8 mouse cellular contexts compared by ENCODE assay signal in genomic region chr8:70528182-70528797, GRCm38 (mm10). TPM values are rescaled to one million over a fixed set of nuclear protein-coding genes. Genes with fewer than 3 reads are reported as not detected.
DNase-seq lines count a peak whose midpoint lies in the region; ATAC-seq and TF ChIP-seq lines count a peak whose summit lies in the region.

No protein-coding gene starts in this region.

- intact Hi-C loops in gastrocnemius, postnatal 14 days (cut with DNase I; ENCODE audit: low total_unique reads): no loop called here

- H3K9ac ChIP-seq in kidney, embryonic 16.5 days (replicated peaks; ENCODE audit: low read length): peak overlapping the region; percentile 98
- peak overlapping the region; percentile 92 for H3K9ac ChIP-seq in intestine, embryonic 14.5 days (ENCODE audit: low read length)
- peak overlapping the region; percentile 71 for H3K9ac ChIP-seq in midbrain, postnatal 0 days (replicated peaks; ENCODE audit: low read length, poor library complexity, severe bottlenecking)

- peaks cover 33% of the 10 kb centered on the region for H3K36me3 ChIP-seq in kidney, embryonic 16.5 days (ENCODE audit: insufficient read depth, low read length)
- peaks cover 36% of the 10 kb centered on the region for H3K36me3 ChIP-seq in intestine, embryonic 14.5 days (ENCODE audit: control insufficient read depth, insufficient read depth, low read length)
- peaks cover 26% of the 10 kb centered on the region for H3K36me3 ChIP-seq in midbrain, postnatal 0 days (ENCODE audit: insufficient read depth, low read length)

- WGBS in kidney, embryonic 16.5 days: 28% methylated on average over 13 of the region's 13 CpGs
- WGBS in intestine, embryonic 14.5 days: 22% methylated on average over 13 of the region's 13 CpGs
- 35% methylated on average over 13 of the region's 13 CpGs for WGBS in midbrain, postnatal 0 days

- H3K4me1 ChIP-seq in kidney, embryonic 16.5 days (ENCODE audit: insufficient read depth, low read length): peaks cover 25% of the 10 kb centered on the region
- H3K4me1 ChIP-seq in brown adipose tissue, adult 24 weeks (ENCODE audit: control insufficient read depth, insufficient read depth, insufficient read length, low read length): peaks cover 9% of the 10 kb centered on the region
- peaks cover 13% of the 10 kb centered on the region for H3K4me1 ChIP-seq in intestine, embryonic 14.5 days (replicated peaks; ENCODE audit: control insufficient read depth, insufficient read depth, low read length)
- H3K4me1 ChIP-seq in midbrain, postnatal 0 days (ENCODE audit: insufficient read depth, low read length): peaks cover 6% of the 10 kb centered on the region; the same call in 1 of the 2 replicates

- H3K27me3 ChIP-seq in kidney, embryonic 16.5 days (ENCODE audit: insufficient read depth, low read length): no peaks in the 10 kb centered on the region
- no peaks in the 10 kb centered on the region for H3K27me3 ChIP-seq in intestine, embryonic 14.5 days (replicated peaks; ENCODE audit: control insufficient read depth, insufficient read depth, low read length)
- H3K27me3 ChIP-seq in midbrain, postnatal 0 days (ENCODE audit: insufficient read depth, low read length): no peaks in the 10 kb centered on the region

- H3K27ac ChIP-seq in kidney, embryonic 16.5 days (ENCODE audit: low read length): peak overlapping the region; percentile 87
- H3K27ac ChIP-seq in brown adipose tissue, adult 24 weeks (replicated peaks; ENCODE audit: low read depth, low read length): peak overlapping the region; percentile 52
- peak overlapping the region; percentile 90 for H3K27ac ChIP-seq in intestine, embryonic 14.5 days (ENCODE audit: low read depth)
- H3K27ac ChIP-seq in midbrain, postnatal 0 days (ENCODE audit: low read depth, low read length): peak overlapping the region; percentile 75

- TF ChIP-seq CTCF in midbrain, postnatal 0 days (IDR thresholded peaks at IDR 0.05): no peak

- peak overlapping the region; percentile 84 for H3K4me3 ChIP-seq in kidney, embryonic 16.5 days (ENCODE audit: low read length)
- peak overlapping the region; percentile 85 for H3K4me3 ChIP-seq in brown adipose tissue, adult 24 weeks (ENCODE audit: insufficient read depth, low read depth, low read length)
- peak overlapping the region; percentile 56 for H3K4me3 ChIP-seq in intestine, embryonic 14.5 days (ENCODE audit: low read depth, low read length)
- H3K4me3 ChIP-seq in midbrain, postnatal 0 days (ENCODE audit: low read depth, low read length): peak overlapping the region; percentile 70

- ATAC-seq in kidney, embryonic 16.5 days (ENCODE audit: low FRiP score, low TSS enrichment): no peak
- no peak for ATAC-seq in intestine, embryonic 14.5 days (replicated peaks; ENCODE audit: low FRiP score, low TSS enrichment, low read depth)
- no peak for ATAC-seq in midbrain, postnatal 0 days (ENCODE audit: low FRiP score)

- H3K4me2 ChIP-seq in kidney, embryonic 16.5 days (replicated peaks; ENCODE audit: low read depth, low read length): peak overlapping the region; percentile 80
- H3K4me2 ChIP-seq in intestine, embryonic 14.5 days (ENCODE audit: low read length): peak overlapping the region; percentile 70
- H3K4me2 ChIP-seq in midbrain, postnatal 0 days (ENCODE audit: low read depth, low read length, poor library complexity, severe bottlenecking): peak overlapping the region; percentile 82

- no peaks in the 10 kb centered on the region for H3K9me3 ChIP-seq in kidney, embryonic 16.5 days (ENCODE audit: low read length)
- H3K9me3 ChIP-seq in intestine, embryonic 14.5 days (ENCODE audit: control insufficient read depth, low read length): no peaks in the 10 kb centered on the region
- H3K9me3 ChIP-seq in midbrain, postnatal 0 days (ENCODE audit: low read length): no peaks in the 10 kb centered on the region

- no peak for DNase-seq in kidney, postnatal 14 days
- DNase-seq in intestine, embryonic 14.5 days (ENCODE audit: low spot score): peak; percentile 57
- DNase-seq in midbrain, postnatal 0 days (ENCODE audit: low spot score): no peak
- DNase-seq in right cerebral cortex, adult 2 months (ENCODE audit: low spot score in 2 of 2): no peak
- no peak for DNase-seq in spleen, adult 12 weeks (ENCODE audit: low spot score)
- DNase-seq in gastrocnemius, postnatal 14 days: no peak

RNA-seq across cellular contexts. Expression of gene Kxd1, which starts 0.5 kb away (rescaled TPM):
- polyA plus RNA-seq in kidney, embryonic 16.5 days (2015; fragmentation: Nextera tagmentation; extraction: Ambion mirVana): 65.4 and 69.9 TPM in 2 replicates
- polyA plus RNA-seq in brown adipose tissue, adult 24 weeks (2012; ENCODE audit: insufficient read depth, insufficient read length, missing spikeins): 106 and 116 TPM in 2 replicates
- 71.1 and 77.6 TPM in 2 replicates for polyA plus RNA-seq in intestine, embryonic 14.5 days (2014; fragmentation: Nextera tagmentation; extraction: Ambion mirVana)
- total RNA-seq in midbrain, postnatal 0 days (2014; rRNA removed): 36.3 and 38.2 TPM in 2 replicates
- 53.1 and 55.8 TPM in 2 replicates for polyA plus RNA-seq in midbrain, postnatal 0 days (2015; fragmentation: Nextera tagmentation; extraction: Ambion mirVana)
- 10 to 100 TPM; 64.9 to 73.0 TPM for total RNA-seq in gastrocnemius, postnatal 14 days (2021)

RNA-seq across cellular contexts. Expression of gene Fkbp8, which starts 0.8 kb away (rescaled TPM):
- 353 and 359 TPM in 2 replicates for polyA plus RNA-seq in kidney, embryonic 16.5 days (2015; fragmentation: Nextera tagmentation; extraction: Ambion mirVana)
- 90.9 and 113 TPM in 2 replicates for polyA plus RNA-seq in brown adipose tissue, adult 24 weeks (2012; ENCODE audit: insufficient read depth, insufficient read length, missing spikeins)
- polyA plus RNA-seq in intestine, embryonic 14.5 days (2014; fragmentation: Nextera tagmentation; extraction: Ambion mirVana): 271 and 278 TPM in 2 replicates
- 490 and 533 TPM in 2 replicates for total RNA-seq in midbrain, postnatal 0 days (2014; rRNA removed)
- polyA plus RNA-seq in midbrain, postnatal 0 days (2015; fragmentation: Nextera tagmentation; extraction: Ambion mirVana): 351 and 386 TPM in 2 replicates
- total RNA-seq in gastrocnemius, postnatal 14 days (2021): 100 to 1,000 TPM; 116 to 117 TPM

RNA-seq across cellular contexts. Expression of gene Ell, which starts 11.0 kb away (rescaled TPM):
- polyA plus RNA-seq in kidney, embryonic 16.5 days (2015; fragmentation: Nextera tagmentation; extraction: Ambion mirVana): 24.1 and 25.1 TPM in 2 replicates
- 7.3 and 9.1 TPM in 2 replicates for polyA plus RNA-seq in brown adipose tissue, adult 24 weeks (2012; ENCODE audit: insufficient read depth, insufficient read length, missing spikeins)
- polyA plus RNA-seq in intestine, embryonic 14.5 days (2014; fragmentation: Nextera tagmentation; extraction: Ambion mirVana): 16.6 and 18.5 TPM in 2 replicates
- 10.2 and 14.1 TPM in 2 replicates for total RNA-seq in midbrain, postnatal 0 days (2014; rRNA removed)
- polyA plus RNA-seq in midbrain, postnatal 0 days (2015; fragmentation: Nextera tagmentation; extraction: Ambion mirVana): 12.6 and 13.2 TPM in 2 replicates
- 10 to 100 TPM in 1 of 2 experiments, 1 to 10 TPM in 1; 9.0 to 10.3 TPM for total RNA-seq in gastrocnemius, postnatal 14 days (2021)

RNA-seq across cellular contexts. Expression of gene Uba52, which starts 17.7 kb away (rescaled TPM):
- polyA plus RNA-seq in kidney, embryonic 16.5 days (2015; fragmentation: Nextera tagmentation; extraction: Ambion mirVana): 869 and 882 TPM in 2 replicates
- 977 and 1,552 TPM in 2 replicates for polyA plus RNA-seq in brown adipose tissue, adult 24 weeks (2012; ENCODE audit: insufficient read depth, insufficient read length, missing spikeins)
- polyA plus RNA-seq in intestine, embryonic 14.5 days (2014; fragmentation: Nextera tagmentation; extraction: Ambion mirVana): 1,195 and 1,247 TPM in 2 replicates
- total RNA-seq in midbrain, postnatal 0 days (2014; rRNA removed): 357 and 402 TPM in 2 replicates
- polyA plus RNA-seq in midbrain, postnatal 0 days (2015; fragmentation: Nextera tagmentation; extraction: Ambion mirVana): 721 and 736 TPM in 2 replicates
- total RNA-seq in gastrocnemius, postnatal 14 days (2021): 1,000 to 10,000 TPM; 1,030 to 1,066 TPM

RNA-seq across cellular contexts. Expression of gene Rex1bd, which starts 21.7 kb away (rescaled TPM):
- 133 and 135 TPM in 2 replicates for polyA plus RNA-seq in kidney, embryonic 16.5 days (2015; fragmentation: Nextera tagmentation; extraction: Ambion mirVana)
- 191 and 207 TPM in 2 replicates for polyA plus RNA-seq in brown adipose tissue, adult 24 weeks (2012; ENCODE audit: insufficient read depth, insufficient read length, missing spikeins)
- 130 and 136 TPM in 2 replicates for polyA plus RNA-seq in intestine, embryonic 14.5 days (2014; fragmentation: Nextera tagmentation; extraction: Ambion mirVana)
- total RNA-seq in midbrain, postnatal 0 days (2014; rRNA removed): 118 and 121 TPM in 2 replicates
- 198 and 212 TPM in 2 replicates for polyA plus RNA-seq in midbrain, postnatal 0 days (2015; fragmentation: Nextera tagmentation; extraction: Ambion mirVana)
- 100 to 1,000 TPM; 118 to 122 TPM for total RNA-seq in gastrocnemius, postnatal 14 days (2021)
